Mouse (Mus musculus) stomach, postnatal 0 days (tissue): Measurements from ENCODE around the gene Camsap1.

Experiments
- CTCF ChIP-seq: IDR thresholded peaks from 2 replicates; pipeline ENCODE4 v1.5.1; 2016; ENCODE audit warnings: antibody characterized with exemption, low read depth, mild to moderate bottlenecking, moderate library complexity
- EP300 ChIP-seq: optimal IDR thresholded peaks from 2 replicates; pipeline ENCODE3; 2016; ENCODE audit warnings: antibody characterized with exemption

DNA sequence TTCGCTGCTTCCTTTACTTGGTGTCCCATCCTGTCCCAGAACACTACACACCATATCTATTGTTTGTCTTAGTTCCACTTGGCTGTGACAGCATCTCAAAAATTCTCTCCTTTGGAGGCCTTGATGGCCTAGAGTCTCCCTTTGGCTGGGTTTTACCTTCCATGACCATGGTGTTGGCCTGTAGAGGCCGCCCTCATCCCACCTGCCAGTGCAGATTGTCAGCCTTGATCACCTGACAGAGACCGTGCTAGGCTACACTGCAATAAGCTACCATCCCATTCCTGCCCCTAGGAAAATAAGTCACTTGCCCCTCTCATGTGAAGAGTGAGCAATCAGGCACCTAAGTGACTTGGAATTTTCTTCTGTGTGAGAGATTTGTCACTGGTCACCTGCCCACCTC is 47.2 kb upstream of the Camsap1 start:
- TF ChIP-seq CTCF, result peak; percentile 72
- TF ChIP-seq EP300, result no peak
